Mouse (Mus musculus) induced T-regulatory cell, adult 2 months (primary cell): ENCODE measurements around the gene Mdp1.

Experiments
- DNase-seq: peaks from one replicate; pipeline ENCODE4 v3.0.0-alpha.2; 2012; ENCODE audit warnings: low read depth

The Mdp1 gene

DNA sequence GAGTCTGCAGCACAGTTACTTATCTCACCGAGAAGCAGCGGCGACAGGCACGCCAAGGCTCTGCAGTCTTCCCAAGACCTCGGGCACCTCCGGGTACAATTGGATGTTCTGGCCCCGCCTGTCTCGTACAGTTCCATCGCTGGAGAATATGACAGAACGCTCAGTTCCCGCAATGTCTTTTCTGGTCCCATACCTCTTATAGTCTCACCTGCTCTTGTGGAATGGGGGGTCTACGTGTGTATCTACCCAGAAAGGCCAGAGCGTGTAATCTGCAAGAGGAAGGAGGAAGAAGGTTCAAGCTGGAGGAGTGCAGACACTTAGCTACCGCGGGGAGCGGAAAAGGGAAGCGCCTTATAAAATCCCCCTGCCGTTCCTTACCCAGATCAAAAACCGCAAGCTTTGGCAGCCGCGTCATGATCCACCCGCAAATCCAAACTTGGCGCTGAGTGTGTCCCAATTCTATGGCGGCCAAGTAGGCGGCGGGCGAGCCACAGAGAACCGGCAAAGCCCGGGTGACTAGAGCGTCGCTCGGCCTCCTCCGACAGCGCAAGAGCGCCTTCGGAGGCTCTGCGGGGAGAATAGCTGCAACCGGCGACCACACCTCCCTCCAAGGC lies at the start of gene Mdp1:
Mdp1 (minus strand) TSS at position 549 of the 614 bp plus-strand sequence.
- DNase-seq: peak; percentile 87

- DNase-seq: no peak
These were observed 49.2 kb upstream of the Mdp1 start for GRCm38 (mm10) chr14:55709509-55709908.

DNA sequence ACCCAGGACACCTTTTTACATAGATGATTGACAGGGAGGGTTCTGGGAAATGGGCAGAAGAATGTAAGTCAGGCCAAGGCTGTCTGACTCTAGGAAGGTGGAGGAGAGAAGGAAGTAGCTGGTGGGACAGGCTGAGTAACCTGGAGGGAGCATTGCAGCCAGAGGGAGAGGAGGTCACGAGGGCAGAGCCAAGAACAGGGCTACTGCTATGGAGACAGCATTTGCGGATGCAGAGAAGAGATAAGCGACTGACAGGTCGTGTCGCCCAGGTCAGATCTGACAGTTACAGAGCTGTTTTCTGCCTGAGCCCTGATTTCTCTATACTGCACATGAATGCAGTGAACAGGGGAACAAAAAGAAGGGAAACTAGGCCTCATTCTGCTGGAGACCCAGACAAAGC lies 47.1 kb upstream of the Mdp1 start:
- DNase-seq: no peak

- no peak for DNase-seq
These were observed 45.8 kb upstream of the Mdp1 start for GRCm38 (mm10) chr14:55706051-55706600.

DNA sequence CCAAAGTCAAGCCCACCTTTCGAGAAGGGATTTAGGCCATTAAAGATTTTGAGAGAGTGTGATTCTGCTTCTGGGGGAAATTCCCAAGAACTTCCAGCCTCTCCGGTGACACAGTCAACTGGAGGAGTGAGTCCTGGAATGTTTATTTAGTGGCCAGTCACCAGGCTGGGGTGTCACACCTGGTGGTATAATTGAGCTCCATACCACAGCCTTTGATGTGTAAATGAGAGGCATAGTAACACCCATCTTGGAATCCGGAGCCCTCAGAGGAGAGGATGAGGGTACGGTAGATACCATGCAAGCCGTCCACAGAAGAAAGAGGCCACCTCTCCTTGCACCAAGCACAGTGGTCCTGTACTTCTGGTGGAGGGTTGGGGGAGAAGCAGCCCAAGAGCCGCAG lies 42.5 kb upstream of the Mdp1 start:
- no peak for DNase-seq

DNA sequence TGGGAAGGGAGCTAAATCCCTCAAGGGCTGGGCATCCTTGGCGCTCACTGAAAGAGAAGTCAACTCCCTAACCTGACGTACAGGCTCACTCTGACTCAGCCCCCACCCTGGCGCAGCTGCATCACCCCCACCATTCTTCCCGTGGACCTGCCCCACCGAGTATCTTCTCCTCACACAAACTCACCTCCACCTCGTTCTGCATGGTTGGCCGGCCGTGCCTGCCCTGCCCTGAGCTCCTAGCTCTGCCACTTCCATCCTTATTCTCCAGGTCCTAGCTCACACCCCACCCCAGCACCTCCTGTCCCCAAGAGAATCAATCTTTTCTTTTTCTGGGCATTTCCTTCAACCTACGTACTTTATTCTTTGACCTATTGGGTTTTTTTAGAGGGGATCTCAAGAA lies 40.8 kb upstream of the Mdp1 start:
- DNase-seq: no peak

DNA sequence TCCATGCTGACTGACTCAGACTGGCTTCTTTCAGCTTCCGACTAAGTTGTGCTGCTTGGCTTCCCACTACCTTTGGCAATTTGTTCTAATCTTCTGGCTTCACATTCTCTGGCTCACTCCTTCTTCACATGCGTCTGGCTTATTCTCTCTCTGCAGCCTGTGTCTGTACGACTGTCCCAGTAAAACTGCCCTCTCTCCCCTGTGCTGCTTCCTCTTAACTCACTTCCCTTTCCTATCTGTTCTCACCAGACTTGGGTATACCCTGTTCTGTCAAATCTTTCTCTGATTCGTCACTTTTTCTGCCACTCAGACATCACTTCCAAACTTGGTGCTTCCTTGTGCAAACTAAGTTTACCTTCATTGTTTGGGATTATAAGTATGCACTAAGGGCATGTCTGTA lies 36.9 kb upstream of the Mdp1 start:
- DNase-seq: no peak

- DNase-seq: no peak
These were observed 29.1 kb upstream of the Mdp1 start for GRCm38 (mm10) chr14:55689433-55689832.

- no peak for DNase-seq
These were observed 21.8 kb upstream of the Mdp1 start for GRCm38 (mm10) chr14:55682118-55682493.

DNA sequence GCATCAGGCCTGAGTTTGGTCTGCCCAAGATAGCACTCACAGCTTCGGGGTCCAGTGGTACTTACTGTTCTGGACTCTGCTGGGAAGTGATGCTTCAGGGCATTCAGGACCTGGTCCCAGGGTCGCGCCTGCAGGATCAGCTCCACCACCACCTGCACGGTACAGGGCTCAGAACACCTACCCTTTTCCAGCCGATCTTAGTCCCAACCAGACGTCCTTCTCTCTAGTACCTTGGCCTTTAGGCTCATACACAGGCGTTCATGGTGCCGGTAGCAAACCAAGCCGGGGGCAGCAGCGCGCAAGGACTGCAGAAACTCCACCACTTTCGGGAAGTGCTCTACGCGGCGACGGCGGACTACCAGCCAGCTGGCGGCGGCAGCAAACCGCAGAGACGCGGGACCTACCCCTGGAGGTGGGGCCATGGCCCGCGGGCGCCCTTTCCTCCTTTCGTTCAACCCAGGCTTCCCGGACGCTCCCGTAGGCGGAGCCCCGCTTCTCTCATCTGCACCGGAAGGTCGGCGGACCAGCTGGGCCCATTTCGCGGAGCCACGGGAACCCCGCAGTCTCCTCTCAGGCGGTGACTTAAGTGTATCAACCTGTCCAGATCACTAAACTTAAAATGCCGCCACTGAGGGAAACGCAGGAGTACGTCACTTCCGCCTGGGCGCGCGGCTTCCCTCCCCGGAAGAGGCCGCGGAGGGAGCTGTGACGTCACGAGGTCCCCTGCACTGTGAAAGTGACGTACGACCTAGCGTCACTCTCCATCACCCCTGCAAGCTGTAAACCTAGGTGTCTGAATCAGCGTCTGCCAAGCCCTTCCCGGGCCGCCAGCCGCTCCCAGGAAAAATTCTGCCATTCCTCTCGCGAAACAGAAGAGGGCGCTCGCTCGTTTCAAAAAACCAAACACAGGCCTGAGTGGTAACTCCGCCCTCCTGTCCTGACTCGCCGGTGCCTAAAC lies 21.1 kb upstream of the Mdp1 start, which contains the start of gene Tinf2:
Tinf2 (minus strand) TSS at position 661 of the 958 bp plus-strand sequence.
- DNase-seq: peak; percentile 99

DNA sequence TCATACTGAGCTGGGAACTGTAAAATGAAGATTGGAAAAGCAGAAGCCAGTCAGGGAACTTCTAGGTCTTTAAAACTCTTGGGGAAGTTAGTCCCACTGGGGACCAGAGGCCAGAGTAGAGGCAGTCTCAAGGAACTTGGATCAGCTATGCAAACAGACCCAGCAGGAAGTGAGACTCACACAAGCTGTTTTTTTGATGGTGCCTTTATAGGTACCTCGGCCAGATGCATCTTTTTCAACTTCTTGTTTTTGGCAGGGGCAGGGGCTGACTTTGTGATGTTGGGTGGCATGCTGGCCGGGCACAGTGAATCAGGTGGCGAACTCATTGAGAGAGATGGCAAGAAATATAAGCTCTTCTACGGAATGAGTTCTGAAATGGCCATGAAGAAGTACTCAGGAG lies 17.3 kb upstream of the Mdp1 start:
- DNase-seq: no peak

DNA sequence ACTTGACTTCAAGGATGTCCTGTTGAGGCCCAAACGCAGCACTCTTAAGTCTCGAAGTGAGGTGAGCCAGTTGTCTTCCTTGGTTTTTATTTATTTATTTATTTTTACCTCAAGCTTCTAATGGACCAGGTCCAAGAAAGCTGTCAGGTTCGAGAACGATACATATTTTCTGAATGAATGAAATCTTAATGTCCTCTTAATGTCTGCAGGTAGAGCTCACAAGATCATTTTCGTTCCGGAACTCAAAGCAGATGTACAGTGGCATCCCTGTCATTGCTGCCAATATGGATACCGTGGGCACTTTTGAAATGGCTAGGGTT lies 12.4 kb upstream of the Mdp1 start:
- no peak for DNase-seq

DNA sequence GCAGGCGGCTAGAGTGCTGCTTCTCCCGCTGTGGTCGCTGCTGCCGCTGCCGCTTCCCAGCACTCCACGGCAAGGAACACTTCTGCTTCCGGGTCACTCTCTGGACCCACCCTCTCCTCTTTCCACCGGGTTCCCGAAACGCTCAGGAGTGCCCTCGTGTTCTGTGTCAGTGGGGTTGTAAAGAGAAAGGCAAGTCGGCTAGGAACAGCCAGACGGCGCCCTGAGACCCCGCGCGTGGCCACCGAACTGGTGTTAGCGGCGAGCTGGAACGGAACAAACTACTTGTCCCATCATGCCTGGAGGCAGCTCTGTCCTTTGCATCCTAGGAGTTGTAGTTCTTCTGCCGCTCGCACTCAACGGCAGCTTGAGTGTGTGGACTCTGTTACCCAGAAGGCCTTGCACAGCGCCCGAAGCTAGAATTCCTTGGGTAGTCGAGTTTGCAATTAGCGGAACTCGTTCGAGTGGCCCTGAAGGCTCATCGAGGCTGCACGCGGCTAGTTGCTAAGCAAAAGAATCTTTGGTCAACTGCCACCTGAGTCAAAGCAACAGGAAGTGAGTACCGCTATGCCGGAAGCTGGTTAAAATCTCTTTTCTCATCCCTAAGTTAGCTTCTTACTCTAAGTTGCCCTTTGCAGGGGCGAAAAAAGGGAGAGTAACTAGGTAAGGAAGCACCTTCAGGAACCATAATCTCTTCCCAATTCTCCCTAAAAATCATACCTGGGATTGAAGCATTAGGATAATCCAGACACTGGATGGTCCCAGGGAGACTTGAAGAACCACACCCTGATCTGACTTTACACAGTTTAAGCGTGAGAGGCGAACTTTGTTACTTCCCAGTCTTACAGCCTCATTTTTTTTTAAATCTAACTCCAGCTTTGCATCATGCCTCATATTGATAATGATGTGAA lies 11.8 kb upstream of the Mdp1 start, which contains the start of the genes Gmpr2 and Nedd8:
Gmpr2 (plus strand) TSS at position 109 of the 908 bp plus-strand sequence.
Nedd8 (minus strand) TSS at position 292 of the 908 bp plus-strand sequence.
- peak; percentile 97 for DNase-seq

DNA sequence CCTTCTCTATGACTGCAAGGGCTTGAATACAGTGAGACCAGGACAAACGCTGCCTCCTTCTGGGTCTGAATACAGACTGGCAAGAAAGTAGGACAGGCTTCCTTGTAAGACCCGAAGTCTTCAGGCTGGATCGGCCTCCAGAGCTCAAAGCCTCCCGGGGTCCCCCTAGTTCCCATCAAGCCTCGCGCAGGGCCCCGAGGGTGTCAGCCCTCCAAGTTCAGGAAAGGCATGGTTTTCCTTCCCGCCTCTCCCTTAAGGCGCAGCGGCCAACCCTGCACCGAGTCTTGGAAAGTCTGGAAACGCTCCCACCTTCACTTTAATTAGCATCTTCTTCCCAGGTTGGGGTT lies 11.2 kb upstream of the Mdp1 start:
- no peak for DNase-seq

GRCm38 (mm10) chr14:55660636-55661035 lies 328 bp upstream of the Mdp1 start:
- DNase-seq: no peak

DNA sequence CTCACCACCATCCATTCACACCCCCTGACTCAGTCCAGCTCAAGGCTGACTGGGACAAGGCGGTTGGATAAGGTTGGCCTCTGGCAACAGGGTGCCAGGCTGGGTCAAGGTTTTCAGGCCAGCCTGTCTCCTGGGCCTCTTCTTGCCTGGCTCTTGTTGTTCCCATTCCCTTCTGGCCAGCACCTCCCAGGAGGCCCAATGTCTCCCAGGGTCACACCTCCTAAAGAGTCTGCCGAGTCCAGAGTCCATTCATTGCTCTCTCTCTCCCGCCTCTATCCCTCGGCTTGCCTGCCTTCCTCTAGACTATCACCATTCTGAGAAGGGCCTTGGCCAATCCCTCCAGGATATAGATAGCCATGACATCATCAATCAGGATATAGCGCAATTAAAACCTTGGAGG lies 2.3 kb downstream of the Mdp1 start:
- no peak for DNase-seq

DNA sequence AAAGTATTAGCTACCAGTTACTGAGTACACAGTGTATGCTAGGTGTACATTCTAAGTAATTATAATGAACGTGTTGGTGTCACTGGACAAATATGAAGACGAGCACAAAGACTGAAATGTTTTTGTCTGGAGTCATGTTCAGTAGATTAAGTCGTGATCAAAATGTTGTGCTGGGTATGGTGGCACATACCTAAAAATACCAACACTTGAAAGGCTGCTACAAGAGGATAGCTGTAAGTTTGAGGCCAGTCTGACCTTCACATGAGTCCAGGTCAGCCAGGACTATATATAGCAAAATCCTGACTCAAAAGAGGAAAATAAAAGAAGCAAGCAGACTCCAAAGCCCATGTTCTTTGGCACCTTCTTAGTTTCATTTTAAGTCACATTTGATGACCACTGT lies 3.4 kb downstream of the Mdp1 start:
- no peak for DNase-seq

DNA sequence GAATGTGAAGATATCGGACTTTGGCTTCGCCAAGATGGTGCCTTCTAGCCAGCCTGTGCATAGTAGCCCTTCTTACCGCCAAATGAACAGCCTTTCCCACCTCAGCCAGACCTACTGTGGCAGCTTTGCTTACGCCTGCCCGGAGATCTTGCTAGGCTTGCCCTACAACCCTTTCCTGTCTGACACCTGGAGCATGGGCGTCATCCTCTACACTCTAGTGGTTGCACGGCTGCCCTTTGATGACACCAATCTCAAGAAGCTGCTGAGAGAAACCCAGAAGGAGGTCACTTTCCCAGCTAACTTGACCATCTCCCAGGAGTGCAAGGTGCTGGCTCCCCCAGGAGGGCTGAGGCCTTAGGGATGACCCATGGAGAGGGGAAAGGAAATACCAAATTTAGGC lies 8.8 kb downstream of the Mdp1 start:
- DNase-seq: no peak

GRCm38 (mm10) chr14:55649884-55650283 lies 10.4 kb downstream of the Mdp1 start, which contains the start of gene Tssk4:
TSS of gene Tssk4 (plus strand) at chr14:55650184.
- no peak for DNase-seq

GRCm38 (mm10) chr14:55644261-55644888 lies 15.9 kb downstream of the Mdp1 start:
- DNase-seq: peak; percentile 74
